Mouse (Mus musculus): Measurements from ENCODE around the gene Fcnb.

DNA sequence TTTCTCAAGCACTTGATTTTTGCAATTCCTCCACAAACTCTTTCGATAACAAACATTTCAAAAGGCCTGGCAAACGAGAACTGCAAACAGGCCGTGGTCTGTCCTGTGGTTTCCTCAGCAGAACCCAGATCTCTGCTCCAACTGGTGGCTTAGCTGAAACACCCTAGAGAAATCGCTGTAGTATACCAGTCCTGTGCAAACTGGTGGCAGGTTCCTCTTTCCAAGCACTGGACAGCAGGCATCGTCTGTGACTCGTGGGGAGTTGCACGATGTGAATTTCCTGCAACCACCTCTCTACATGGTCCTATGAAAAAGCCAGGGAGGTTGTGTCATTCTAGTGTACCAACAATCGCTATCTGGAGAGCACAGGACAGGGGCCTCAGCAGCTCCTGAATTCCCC, 7.4 kb upstream of the Fcnb start:
- no peak for TF ChIP-seq CTCF (IDR thresholded peaks at IDR 0.05; ENCODE audit: control insufficient read depth, insufficient read depth, low read length)
- TF ChIP-seq POLR2A (IDR thresholded peaks at IDR 0.05; ENCODE audit: borderline replicate concordance, control insufficient read depth, low read depth, low read length) = no peak

All from bone marrow, adult 2 months (tissue).